Mouse (Mus musculus): ENCODE results near the gene Bcl11a.

Bcl11a gene

DNA sequence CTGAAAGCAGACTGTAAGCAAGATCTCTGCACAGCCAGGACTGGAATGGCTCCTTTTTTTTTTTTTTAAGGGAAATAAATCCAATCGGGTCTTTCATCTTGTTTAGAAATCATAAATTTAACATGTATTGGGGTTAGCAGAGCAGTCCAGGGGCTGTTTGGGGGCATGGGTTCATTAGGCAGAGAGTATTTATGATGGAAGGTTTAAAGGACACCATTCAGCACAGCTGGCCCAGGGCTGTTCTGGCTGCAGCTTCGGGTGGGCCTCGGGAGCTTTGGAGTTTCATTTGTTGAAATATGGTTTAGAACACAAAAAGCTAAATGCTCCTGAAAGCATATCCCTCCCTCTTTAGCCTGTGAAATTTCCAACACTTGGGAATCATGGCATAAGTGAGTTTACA, 112.6 kb downstream of the Bcl11a start:
- in situ Hi-C loops (cut with MboI; ENCODE audit: unreplicated experiment in 2 of 2), result loop anchor here (10.0 kb wide), 1 partner anchor 1114 kb away; no protein-coding TSS in a partner anchor

DNA sequence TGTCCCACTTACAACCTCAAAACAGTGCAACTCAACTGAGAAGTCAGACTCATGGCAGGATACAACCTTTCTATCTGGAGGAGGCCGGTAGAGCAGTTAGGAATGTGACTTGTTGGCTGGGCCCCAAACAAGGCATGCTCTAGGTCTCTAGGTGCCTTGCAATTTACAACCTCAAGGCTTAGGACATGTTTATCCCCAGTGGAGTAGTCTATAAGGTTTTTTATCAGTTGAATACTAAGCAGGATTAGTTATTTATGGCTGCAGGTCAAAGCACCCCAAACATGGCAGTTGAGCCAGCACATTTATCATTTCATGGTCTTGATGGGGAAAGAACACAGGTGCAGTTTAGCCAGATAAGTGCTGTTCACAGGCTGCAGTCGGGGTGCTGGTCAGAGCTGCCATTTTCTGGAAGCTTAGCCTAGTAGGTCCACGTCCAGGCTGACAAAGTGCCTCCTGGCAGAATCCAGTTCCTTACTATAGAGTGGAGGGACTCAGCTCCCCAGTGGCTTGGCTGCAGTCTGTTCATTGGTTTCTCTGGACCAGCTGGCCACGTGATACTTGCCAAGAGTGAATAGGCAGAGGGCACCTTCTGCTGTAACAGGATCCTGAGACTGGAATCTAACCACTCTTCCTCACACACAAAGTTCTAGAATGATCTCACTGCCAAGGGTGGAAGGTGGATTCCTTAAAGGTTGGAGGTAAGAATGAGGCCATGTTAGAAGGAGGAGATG, 118.8 kb downstream of the Bcl11a start:
- in situ Hi-C loops (cut with MboI; ENCODE audit: unreplicated experiment in 2 of 2), result loop anchor here (5.0 to 10.0 kb wide), 2 partner anchors 114 to 1108 kb away; no protein-coding TSS in a partner anchor

DNA sequence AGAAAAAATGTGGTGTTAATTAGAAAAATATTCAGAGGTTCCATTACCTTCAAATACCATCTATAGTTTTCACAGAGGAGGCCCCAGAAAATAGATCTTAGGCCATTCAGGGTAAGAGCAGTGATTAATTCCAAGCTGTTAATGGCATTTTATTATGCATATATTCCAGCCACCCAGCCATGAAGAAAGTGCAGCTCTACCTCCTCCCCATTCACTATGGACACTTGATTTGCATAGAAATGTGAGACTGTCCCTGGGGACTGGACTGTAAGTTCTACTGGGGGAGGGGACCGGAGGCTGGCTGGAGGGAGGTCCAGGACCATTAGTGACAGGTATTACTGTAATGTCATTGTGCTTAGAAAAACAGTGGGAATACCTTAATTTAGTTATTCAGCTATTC, 119.6 kb downstream of the Bcl11a start:
- in situ Hi-C loops (cut with MboI; ENCODE audit: unreplicated experiment in 2 of 2), result loop anchor here (5.0 to 10.0 kb wide), 2 partner anchors 115 to 1107 kb away; no protein-coding TSS in a partner anchor

DNA sequence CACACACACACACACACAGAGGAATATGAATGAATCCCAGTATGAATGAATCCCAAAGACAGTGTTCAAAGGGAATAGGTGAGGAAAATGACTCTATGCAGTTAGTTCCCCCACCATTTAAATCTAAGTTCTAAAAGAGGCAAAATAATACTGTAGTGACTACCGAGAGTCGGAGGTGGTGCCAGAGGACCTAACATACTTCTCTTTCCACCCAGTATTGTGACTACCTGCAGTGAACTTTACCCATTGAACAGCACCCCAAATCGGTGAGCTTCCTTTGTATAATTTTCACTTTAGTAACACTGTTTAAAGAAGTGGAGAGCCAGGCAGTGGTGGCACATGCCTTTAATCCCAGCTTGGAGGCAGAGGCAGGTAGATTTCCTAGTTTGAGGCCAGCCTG, 121.7 kb downstream of the Bcl11a start:
- in situ Hi-C loops (cut with MboI; ENCODE audit: unreplicated experiment in 2 of 2), result loop anchor here (5.0 to 10.0 kb wide), 2 partner anchors 117 to 1105 kb away; no protein-coding TSS in a partner anchor

DNA sequence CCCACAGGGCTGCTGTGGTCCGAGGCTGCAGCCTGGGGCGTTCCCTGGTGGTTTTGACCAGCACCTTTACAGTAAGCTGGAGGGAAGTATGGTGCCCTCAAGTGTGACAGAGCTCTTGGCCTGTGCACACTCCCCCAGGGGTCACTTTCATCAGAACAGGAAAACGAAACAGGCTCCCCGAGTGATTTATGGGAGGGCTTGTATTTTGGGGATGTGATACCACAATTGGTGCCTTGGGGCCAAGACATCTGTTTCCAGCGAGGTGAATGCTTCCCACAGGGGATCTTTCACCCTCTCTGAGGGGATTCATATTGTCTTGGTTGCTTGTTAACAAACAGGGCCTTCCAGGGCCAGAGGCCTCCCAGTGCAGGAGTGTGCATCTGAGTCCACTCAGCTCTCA, 122.5 kb downstream of the Bcl11a start:
- in situ Hi-C loops (cut with MboI; ENCODE audit: unreplicated experiment in 2 of 2), result loop anchor here in 1 of 2 experiments (5.0 kb wide), 1 partner anchor 42 kb away; no protein-coding TSS in a partner anchor

DNA sequence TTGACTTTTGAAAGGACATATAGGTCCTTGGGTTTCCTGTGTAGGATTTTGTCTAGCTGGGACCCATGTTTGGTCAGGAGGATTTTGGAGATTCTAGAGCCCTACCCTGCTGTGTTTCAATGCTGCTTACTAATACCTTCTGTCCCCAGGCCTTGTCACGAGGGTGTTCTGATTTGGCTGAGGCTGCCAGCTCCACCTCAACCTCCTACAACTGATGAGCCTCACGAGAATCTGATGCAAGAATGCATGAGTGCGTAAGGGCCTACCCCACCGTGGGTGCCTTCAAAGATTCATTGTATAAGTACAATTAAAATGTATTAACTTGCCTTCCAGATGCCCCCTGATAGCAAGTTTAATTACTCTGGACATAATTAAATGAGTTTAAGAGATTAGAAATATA, 123.4 kb downstream of the Bcl11a start:
- in situ Hi-C loops (cut with MboI; ENCODE audit: unreplicated experiment in 2 of 2), result loop anchor here in 1 of 2 experiments (5.0 kb wide), 1 partner anchor 41 kb away; no protein-coding TSS in a partner anchor

DNA sequence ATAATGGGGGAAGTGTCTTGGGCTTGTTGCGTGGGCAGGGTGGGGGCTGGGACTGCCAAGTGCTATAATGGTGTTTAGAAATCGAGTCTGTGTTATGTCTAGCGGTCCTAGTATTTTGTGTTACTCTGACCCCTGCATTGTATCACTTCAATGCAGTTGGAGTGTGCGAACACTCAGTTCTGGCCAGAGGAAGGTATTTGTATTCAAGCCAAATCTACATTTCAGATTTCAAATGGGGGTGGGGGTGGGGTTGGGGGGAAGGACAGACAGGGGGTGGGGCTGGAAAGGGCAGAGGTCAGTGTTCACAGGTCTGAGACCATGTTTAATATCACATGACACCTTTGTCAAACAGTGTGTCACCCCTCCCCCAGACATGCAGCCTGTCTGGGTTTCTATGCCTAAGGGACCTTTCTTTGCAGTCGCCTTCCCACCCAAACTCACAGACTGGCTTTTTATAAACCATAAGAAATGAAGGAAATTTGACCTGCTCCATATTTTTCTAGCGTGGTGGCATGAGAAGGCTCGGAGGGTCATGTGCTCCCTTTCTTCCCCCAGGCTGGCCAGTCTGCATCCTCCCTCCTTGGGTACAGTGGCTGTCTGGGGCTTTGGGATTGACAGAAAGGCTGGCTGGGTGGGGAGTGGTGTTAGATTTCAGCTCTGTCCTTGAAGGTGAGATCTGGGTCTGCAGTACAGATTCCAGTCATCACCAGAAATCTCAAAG, 124.9 kb downstream of the Bcl11a start:
- in situ Hi-C loops (cut with MboI; ENCODE audit: unreplicated experiment in 2 of 2), result loop anchor here in 1 of 2 experiments (5.0 kb wide), 1 partner anchor 40 kb away; no protein-coding TSS in a partner anchor

DNA sequence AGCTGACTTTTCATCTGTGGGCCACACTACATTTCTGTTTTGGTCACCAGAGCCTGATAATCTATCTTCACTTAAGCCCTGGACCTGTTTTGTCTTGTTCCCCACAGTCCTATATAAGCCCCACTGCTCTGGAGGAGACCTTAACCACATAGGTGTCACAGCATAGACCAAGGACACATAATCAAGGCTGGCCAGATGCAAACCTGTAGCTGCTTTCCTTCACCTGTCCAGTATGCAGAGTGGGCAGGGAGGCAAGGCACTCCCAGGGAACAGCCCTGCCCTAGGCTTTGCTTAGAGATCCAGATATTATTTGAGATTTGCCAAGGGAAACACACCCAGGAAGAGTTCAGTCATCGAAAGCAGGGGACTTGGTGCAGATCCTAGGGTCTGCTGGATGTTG, 125.6 kb downstream of the Bcl11a start:
- in situ Hi-C loops (cut with MboI; ENCODE audit: unreplicated experiment in 2 of 2), result loop anchor here in 1 of 2 experiments (5.0 kb wide), 1 partner anchor 39 kb away; no protein-coding TSS in a partner anchor

DNA sequence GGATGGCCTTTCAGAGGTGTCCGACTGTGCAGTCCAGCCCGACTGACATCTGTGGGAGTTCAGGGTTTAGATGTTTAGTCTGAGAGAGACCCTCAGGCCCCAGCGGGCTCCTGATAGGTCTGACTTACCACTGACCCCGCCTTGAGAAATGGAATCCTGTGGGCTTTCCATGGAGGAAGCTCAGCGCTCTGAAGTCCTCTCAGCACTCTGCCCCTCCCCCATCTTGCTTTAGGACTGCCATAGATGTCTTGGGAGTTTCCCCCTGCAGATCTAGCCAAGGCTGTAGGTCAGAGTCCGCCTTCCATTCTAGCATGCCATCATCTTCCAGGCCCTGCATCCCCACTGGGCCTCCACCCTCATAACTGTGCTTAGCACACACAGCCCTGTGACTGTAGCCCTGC, 131.1 kb downstream of the Bcl11a start:
- in situ Hi-C loops (cut with MboI; ENCODE audit: unreplicated experiment in 2 of 2), result loop anchor here in 1 of 2 experiments (5.0 kb wide), 1 partner anchor 33 kb away; no protein-coding TSS in a partner anchor

DNA sequence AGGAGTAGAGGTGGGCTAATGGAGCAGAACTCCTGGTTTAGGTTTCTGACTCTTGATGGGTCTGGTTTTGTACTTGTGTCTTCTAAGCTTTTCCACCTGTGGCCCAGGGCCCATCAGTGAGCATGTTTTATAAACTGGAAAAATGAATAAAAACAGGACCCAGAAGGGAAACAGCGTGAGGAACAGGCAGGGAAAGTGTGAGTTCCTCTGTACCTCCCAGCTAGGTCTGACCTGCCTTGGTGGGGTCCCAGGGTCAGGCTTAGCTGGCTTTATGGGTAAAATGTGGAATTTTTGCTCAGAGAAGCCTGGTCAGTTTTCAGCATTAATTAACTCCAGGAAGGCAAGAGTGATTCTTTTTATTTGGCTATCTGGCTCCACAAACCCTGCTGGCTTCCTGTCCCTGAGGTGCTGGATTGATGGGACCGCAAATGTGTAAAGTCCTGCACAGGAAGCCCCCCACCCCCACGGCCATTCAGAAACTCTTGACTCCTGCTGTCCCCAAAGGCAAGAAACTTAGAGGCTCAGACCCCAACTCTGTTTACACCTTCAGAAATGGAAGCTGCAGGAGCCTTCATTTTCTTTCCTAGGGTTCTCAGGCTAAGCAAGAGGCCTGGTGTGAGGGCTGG, 136.8 kb downstream of the Bcl11a start:
- in situ Hi-C loops (cut with MboI; ENCODE audit: unreplicated experiment in 2 of 2), result no loop called here

DNA sequence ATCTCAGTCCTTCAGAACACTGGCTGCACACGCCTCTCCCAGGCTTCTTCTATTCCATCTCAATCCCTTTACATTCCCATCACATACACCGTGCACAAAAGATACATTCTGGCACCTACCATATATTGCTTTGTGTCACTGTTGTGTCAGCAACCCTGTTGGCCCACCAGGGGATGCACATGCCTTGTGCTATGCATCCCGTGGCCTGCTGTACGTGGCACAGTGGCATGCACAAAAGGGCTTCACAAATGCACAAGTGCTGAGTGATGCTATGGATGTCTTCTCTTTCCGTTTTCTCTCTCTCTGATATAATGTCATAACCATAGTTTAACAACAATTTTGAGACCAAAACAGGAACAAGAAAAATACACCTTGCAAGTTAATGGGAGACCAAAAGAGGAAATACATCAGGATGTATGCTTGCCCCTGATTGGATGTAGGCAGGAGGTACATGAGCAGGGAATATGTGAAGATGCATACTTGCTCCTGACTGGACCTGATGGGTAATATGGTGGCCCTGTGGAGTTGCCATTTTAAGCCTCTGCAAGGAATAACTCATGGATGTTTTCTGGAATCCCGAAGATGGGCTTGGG, 140.0 kb downstream of the Bcl11a start:
- in situ Hi-C loops (cut with MboI; ENCODE audit: unreplicated experiment in 2 of 2), result no loop called here

DNA sequence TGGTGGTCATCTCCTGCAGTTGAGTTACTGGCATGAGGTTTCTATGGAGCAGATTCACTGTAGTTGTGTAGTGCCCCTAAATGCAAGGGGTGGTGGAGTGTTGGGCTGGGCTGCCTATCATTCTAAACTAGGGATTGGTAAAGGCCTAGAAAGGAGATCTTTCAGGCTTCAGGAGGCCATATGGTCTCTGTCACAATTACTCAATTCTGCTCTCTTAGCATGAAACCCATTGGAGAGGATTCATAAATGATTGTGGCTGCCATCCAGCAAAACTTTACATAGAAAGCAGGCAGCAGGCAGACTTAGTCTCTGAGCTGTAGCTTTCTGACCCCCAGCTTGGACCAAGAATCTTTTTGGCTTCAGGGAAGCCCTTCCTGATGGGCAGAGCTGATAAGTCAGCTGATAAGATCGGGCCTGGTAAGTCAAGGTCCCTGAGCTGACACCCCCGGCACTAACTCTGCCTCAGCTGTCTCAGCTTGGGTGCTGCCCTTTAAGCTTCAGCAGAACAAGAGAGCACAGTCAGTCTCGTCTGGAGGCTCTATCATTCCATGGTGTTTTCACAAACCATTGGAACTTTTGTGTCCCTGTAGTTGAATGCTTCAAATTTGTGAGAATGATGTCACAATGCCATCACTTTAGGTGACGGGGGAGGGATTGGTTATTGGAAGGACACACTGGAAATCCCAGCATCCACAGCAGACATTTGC, 143.9 kb downstream of the Bcl11a start:
- in situ Hi-C loops (cut with MboI; ENCODE audit: unreplicated experiment in 2 of 2), result no loop called here

Measured in v-Abl transformed pro-B cells (cell line).